Mouse (Mus musculus) v-Abl transformed pro-B cells (cell line): ENCODE measurements at regions not wholly inside any gene's neighbourhood (a gene's known extent, or its start where the extent isn't known, plus 50 kb on each side); places are given as distances from the start of the nearest gene placed in this dataset.

Experiments used
- in situ Hi-C, 2 experiments: fragments of 400-800 bp; cut with MboI; formaldehyde crosslinking; loops; one replicate each; pipeline ENCODE4 v1.15.1; 2025; ENCODE audit not compliant: unreplicated experiment in 2 of 2

GRCm38 (mm10) chr3:21379816-21380215, 696.6 kb upstream of the Tbl1xr1 start:
- in situ Hi-C loops, result no loop called here

GRCm38 (mm10) chr3:21381072-21381471, 695.4 kb upstream of the Tbl1xr1 start:
- in situ Hi-C loops, result no loop called here

DNA sequence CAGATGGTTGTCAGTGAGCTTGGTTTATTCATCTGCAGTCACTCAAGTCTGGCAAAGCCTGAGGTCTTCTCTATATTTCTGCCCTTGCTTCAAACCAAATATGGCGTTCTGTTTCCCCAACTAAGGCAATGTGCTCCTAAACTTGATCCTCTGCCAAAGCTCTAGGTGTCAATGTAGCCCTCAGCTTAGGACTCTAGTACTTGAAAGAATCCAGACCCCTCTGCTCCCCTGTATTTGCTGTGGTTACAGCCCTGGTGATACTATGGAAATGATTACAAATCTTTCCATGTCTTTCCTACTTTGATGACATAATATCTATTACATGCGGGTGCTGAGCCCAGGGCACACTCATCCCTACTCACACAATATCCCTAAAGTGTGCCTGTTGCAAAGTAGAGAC, 672.9 kb upstream of the Tbl1xr1 start:
- in situ Hi-C loops, result no loop called here

DNA sequence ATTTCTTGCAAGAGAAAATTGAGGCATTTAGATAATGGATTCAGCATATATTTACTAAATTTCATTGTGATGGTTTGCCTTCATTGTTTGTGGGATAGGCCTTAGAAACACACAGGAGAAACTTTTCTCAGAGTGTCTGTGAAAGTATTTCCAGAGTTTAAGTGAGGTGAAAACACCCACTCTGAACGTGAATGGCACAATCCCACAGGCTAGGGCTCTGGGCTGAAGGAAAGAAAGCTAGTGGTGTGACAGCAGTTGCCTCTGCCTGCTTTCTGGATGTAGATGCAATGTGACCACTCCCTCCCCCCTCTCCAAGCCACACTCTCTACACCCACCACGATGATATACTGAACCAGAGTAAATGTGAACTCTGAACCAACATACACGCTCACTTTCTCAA, 672.4 kb upstream of the Tbl1xr1 start:
- in situ Hi-C loops, result no loop called here

GRCm38 (mm10) chr3:21407077-21407476, 669.4 kb upstream of the Tbl1xr1 start:
- in situ Hi-C loops, result no loop called here

DNA sequence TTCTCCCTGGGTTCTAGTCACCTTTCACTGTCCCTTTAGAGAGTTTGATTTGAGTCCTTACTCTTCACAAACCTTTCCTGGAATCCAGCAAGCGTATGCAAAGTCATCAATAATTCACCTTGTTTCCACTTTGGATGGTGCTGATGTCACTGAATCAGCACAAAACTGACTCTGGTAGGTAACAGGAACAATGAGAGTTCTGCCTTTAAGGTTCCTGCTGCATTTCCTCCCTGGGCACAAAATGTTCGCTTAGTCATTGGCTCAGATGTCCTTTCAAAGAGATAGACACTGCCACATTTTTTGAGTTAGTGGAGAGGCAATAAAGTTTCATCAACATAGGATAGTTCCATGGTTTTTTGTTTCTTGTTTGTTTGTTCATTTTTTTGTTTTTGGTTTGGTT, 664.4 kb upstream of the Tbl1xr1 start:
- in situ Hi-C loops, result no loop called here

GRCm38 (mm10) chr3:21423139-21423538, 653.3 kb upstream of the Tbl1xr1 start:
- in situ Hi-C loops, result no loop called here

DNA sequence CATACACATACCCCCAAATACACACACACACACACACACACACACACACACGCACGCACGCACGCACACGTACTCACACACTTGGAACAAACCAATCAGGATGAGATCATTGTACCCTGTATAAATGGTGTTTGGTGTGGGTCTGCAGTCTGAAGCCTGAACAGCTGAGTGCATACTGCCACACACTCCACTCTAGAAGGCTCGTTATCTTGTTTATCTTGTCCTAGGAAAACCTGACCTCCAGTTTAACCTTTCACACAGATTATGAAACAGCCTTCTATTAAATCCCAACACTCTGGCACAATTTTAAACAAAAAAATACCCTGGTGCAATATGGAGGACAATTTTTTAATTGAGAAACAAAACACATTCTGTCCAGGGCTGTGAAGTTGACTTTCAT, 649.9 kb upstream of the Tbl1xr1 start:
- in situ Hi-C loops, result no loop called here

GRCm38 (mm10) chr3:21427408-21428031, 648.9 kb upstream of the Tbl1xr1 start:
- in situ Hi-C loops, result no loop called here

GRCm38 (mm10) chr3:21428120-21428519, 648.3 kb upstream of the Tbl1xr1 start:
- in situ Hi-C loops, result no loop called here

DNA sequence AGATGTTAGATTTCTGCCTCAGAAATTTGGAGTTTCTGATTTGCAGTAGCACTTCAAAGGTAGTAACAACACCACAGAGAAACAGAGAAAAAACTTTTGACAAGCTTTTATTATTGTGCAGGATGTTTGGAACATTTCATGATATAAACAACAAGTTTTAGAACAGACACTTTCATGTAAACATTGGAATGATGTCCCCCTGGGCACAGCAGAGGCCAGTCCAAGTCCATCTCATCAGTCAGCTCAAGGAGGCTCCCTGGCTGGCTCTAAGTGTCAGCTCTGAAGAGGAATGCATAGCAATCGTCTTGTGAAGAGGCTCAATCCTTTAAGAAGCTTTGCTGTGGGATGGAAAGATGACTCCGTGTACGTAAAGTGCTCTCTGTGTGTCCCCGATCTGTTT, 612.2 kb upstream of the Tbl1xr1 start:
- in situ Hi-C loops, result loop anchor here in 1 of 2 experiments (10.0 kb wide), 1 partner anchor 721 kb away; no protein-coding TSS in a partner anchor

- in situ Hi-C loops, result loop anchor here in 1 of 2 experiments (10.0 kb wide), 1 partner anchor 719 kb away; no protein-coding TSS in a partner anchor
These were observed 610.3 kb upstream of the Tbl1xr1 start for GRCm38 (mm10) chr3:21466113-21466645.

DNA sequence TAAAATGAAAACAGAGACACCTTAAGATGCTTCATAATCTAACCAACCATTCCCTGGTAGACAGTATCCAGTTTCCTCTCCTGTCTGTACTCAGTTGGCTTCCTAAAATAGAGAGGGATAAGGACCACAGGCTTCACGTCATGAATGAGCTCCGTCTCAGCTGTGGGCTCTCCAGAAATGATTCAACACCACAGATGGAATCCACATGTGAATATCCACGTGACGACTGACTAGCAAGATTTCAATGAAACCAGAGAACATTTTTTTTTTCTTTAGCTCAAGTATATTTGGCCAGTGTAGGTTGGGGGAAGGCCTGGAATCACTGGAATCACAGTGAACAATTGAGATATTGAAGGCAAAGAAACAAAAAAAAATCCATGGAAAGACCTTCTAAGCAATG, 599.1 kb upstream of the Tbl1xr1 start:
- in situ Hi-C loops, result loop anchor here in 1 of 2 experiments (10.0 kb wide), 1 partner anchor 457 kb away; no protein-coding TSS in a partner anchor

- in situ Hi-C loops, result loop anchor here in 1 of 2 experiments (10.0 kb wide), 1 partner anchor 456 kb away; no protein-coding TSS in a partner anchor
These were observed 597.2 kb upstream of the Tbl1xr1 start for GRCm38 (mm10) chr3:21479021-21479795.

DNA sequence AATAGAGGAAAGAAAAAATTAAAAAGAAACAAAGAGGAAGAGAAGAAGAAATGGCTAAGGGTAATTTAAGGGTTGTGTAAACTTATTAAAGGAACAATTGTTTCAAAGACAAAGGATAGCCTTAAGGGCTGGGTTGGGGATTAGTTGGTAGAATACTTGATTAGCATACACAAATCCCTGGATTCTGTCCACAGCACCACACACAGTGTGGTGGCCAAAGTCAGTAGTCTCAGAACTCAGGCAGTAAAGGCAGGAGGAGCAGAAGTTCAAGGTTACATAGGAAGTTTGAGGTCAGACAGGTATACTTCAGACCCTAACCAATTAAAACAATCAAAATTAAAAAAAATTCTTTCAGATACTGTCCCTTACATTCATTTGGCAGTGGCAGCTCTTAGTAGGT, 596.6 kb upstream of the Tbl1xr1 start:
- in situ Hi-C loops, result loop anchor here in 1 of 2 experiments (10.0 kb wide), 1 partner anchor 455 kb away; no protein-coding TSS in a partner anchor

DNA sequence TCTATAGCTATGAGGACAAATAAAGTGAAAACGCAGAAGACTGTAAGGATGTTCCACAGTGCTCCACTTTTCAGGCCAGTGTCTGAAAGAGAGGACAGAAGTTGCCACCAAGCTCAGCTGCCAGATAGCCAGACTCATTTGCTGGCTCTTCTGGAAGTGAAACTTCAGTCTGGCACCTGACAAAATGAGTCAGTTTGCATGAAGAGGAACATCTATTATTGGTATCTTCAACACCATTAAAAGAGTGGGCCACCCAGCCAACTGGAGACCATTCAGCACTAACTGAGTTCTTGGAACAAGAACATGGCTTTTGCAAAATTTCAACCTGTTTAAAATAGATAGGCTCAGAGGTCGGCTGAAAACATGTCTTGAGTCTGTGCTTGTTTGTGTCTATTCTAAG, 592.4 kb upstream of the Tbl1xr1 start:
- in situ Hi-C loops, result no loop called here

GRCm38 (mm10) chr3:21485454-21485853, 591.0 kb upstream of the Tbl1xr1 start:
- in situ Hi-C loops, result no loop called here

DNA sequence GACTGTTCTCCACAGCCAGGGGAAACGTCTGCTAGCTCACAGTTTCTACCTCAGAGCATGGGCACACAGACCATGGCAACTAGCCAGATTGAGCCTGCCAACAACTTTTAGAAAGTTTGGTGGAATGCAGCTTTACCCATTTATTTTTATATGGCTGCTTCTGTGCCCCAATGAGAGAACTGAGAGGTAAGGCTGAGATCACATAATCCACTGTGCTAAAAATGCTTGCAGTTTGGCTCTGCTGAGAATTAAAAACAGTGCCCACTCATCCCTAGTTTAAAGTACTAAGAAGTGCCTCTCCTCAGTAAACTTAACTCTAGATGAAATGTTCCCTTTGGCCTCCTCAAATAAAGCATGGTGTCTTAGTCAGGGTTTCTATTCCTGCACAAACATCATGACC, 586.9 kb upstream of the Tbl1xr1 start:
- in situ Hi-C loops, result no loop called here

DNA sequence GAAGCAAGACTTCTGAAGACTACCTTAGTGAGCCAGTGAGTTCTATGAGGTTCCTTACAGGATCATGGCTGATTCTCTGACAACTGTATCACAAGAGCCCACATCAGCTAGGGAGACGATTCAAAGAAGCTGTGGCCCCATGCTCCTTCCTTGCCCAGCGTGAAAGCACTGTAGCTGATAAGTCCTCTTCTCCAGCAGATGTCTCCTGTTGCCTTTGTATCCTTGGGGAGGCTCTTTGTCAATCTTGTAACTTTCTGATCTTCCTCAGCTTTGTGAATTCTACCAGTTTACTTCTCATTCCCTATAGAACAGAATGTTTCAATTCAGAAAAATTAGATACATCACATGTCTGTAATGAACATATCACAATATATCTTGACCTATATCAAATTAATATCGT, 584.0 kb upstream of the Tbl1xr1 start:
- in situ Hi-C loops, result no loop called here

DNA sequence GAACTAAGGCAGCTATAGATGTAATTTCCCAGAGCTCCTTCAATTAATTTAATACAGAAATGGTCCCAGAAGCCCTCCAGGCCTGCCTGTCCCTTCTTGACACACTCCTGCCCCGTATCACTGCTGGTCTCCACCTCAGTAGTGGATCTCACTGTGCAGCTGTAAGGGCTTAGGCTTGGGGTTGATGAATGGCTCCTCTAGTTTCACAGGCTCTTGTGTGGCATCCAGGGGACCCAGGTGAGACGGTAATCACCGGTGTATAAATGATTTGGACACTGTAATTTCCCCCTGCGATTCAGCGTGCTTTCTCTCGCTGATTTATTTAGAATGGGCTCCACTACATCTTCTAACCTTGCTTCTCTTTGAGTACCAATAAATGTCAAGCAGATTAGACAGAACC, 583.1 kb upstream of the Tbl1xr1 start:
- in situ Hi-C loops, result no loop called here

- in situ Hi-C loops, result no loop called here
These were observed 581.5 kb upstream of the Tbl1xr1 start for GRCm38 (mm10) chr3:21494904-21495303.

DNA sequence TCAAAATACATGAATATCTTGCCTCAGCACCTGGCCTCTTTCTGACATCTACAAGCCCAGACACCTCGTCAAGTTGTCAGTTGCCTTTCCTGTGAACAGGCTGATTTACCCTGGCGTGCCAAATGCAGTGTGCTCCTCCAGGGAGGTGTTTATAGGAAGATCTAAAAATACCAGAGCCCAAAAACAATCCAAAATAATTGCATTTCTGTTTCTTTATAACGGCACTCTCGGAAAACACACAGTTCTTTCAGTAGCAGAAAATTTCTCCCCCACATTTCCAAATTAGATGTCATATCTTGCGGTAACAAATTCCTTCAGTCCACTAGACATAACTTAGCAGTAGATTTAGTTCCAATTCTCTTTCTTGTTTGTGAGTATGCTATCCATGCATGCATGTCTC, 580.8 kb upstream of the Tbl1xr1 start:
- in situ Hi-C loops, result no loop called here
